Mouse (Mus musculus) hindbrain, embryonic 12.5 days (tissue): ENCODE measurements around the gene Coil. TPM values are rescaled to one million over a fixed set of nuclear protein-coding genes. Genes with fewer than 3 reads are reported as not detected.

Experiments
- ATAC-seq: fragments of 200-750 bp; cut with Nextera tagmentation; 2 replicates; pipeline ENCODE4 v1.8.0; 2017; ENCODE audit warnings: moderate TSS enrichment; ENCODE audit not compliant: low FRiP score
- H3K27ac ChIP-seq: fragments of 300-500 bp; sonication (generic); 2 replicates; pipeline ENCODE4 v1.5.1; 2016; ENCODE audit warnings: mild to moderate bottlenecking
- H3K27me3 ChIP-seq: fragments of 300-500 bp; sonication (generic); 2 replicates; pipeline ENCODE4 v1.6.1; 2016; ENCODE audit warnings: mild to moderate bottlenecking
- H3K36me3 ChIP-seq: fragments of 300-500 bp; sonication (generic); 2 replicates; pipeline ENCODE4 v1.6.1; 2016; ENCODE audit warnings: mild to moderate bottlenecking
- H3K4me1 ChIP-seq: fragments of 300-500 bp; sonication (generic); 2 replicates; pipeline ENCODE4 v1.6.1; 2016
- H3K4me2 ChIP-seq: fragments of 300-500 bp; sonication (generic); replicated peaks from 2 replicates; pipeline ENCODE4 v1.6.1; 2016; ENCODE audit warnings: mild to moderate bottlenecking
- H3K4me3 ChIP-seq: fragments of 300-500 bp; sonication (generic); 2 replicates; pipeline ENCODE4 v1.5.1; 2016; ENCODE audit warnings: mild to moderate bottlenecking
- H3K9ac ChIP-seq: fragments of 300-500 bp; sonication (generic); 2 replicates; pipeline ENCODE4 v1.6.1; 2016; ENCODE audit warnings: mild to moderate bottlenecking, moderate library complexity
- H3K9me3 ChIP-seq: fragments of 300-500 bp; sonication (generic); replicated peaks from 2 replicates; pipeline ENCODE4 v1.6.1; 2016; ENCODE audit warnings: mild to moderate bottlenecking
- WGBS: fragments of 180-500 bp; shearing (Covaris S2); methylation state at CpG from one replicate; pipeline ENCODE4 v1.1.7; 2016; 5-methylcytosine and 5-hydroxymethylcytosine counted together
- polyA plus RNA-seq: library from polyadenylated mRNA; unstranded; fragments of >200 nt; fragmentation: Nextera tagmentation; extraction: Ambion mirVana; gene quantifications from 2 replicates; pipeline ENCODE4 v1.2.1, GENCODE M21; 2016

Coil gene
- polyA plus RNA-seq, 1 experiment from 2014 or later: 32.0 TPM

DNA sequence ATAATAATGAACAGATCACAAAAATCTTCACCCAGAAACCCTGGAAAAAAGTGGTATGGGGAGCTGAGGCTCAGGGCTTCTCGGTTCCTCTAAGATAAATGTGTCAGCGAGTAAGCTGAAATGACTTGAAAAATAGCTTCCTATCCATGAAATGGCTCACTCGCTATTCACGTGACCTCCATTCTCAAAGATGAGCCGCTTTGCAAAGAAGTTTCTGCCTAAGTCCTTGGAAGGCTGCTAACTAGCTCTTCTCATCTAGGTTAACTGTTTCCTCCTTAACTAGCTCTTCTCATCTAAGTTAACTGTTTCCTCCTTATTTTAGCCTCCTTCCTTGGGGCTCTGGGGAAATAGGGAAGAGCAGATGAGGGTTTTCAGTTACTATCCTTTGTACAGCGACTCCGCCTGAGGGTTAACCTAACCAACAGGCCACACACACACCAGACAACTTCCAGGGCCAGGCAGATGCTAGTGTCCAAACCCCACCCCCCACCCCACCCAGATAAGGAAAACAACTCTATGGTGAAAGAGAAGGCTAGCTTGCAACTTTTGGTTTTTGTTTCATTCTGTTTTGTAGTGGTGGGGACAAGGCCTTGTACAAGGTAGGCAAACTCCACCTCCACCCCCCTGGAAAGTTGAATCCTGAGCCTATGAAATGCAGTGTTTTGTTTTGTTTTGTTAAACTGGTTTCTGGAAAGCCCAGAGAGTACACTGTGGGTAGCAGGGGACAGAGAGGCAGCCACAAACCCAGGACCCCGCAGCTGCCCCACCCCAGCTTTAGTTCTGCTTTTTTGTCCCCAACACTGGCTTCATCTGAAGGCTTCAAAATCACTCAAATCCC is 20.0 kb upstream of the Coil start:
- H3K4me2 ChIP-seq: no peak overlapping the region
- no peaks in the 10 kb centered on the region; the same call in 1 of the 2 replicates for H3K4me1 ChIP-seq
- no peak for ATAC-seq
- peaks cover 11% of the 10 kb centered on the region for H3K36me3 ChIP-seq
- H3K4me3 ChIP-seq: no peak overlapping the region
- no peak overlapping the region for H3K27ac ChIP-seq
- 93% methylated on average over 8 of the region's 8 CpGs for WGBS
- H3K9me3 ChIP-seq: no peaks in the 10 kb centered on the region
- no peak overlapping the region for H3K9ac ChIP-seq
- no peaks in the 10 kb centered on the region for H3K27me3 ChIP-seq

DNA sequence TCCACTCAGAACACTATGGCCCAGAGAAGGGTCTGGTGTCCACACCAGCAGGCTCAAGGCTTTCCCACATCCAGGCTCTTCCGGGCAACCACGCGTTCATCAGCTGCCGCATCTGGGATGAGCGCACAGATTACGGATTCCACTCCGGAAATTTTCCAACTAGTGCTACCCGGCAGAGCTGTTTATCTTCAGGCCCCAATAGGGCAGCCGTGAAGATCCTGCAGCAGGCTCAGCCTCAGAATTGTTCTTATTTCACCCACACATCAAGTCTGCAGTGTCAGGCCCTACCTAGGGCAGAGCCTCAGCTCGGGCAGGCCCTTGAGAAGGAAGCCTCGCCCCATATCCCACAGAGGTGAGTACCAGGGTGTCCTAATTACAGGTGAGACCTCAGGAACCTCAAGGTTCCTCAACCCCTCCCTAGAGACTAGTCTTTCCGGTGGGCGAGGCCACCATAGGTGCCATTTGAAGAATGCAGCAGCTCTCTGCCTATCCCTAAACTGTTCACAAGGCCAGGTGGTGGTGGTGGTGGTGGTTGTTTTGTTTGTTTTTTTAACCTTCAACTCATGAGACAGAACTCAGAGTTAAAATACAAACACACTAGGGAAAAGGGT is 19.3 kb upstream of the Coil start:
- Histone ChIP-seq H3K4me3 (no peak overlapping the region), H3K9ac (no peak overlapping the region), H3K27me3 (no peaks in the 10 kb centered on the region), H3K36me3 (peaks cover 7% of the 10 kb centered on the region; the same call in 1 of the 2 replicates), H3K4me2 (no peak overlapping the region), H3K27ac (no peak overlapping the region), H3K4me1 (no peaks in the 10 kb centered on the region; the same call in 1 of the 2 replicates), H3K9me3 (no peaks in the 10 kb centered on the region)
- no peak for ATAC-seq
- WGBS: 89% methylated on average over 13 of the region's 13 CpGs

DNA sequence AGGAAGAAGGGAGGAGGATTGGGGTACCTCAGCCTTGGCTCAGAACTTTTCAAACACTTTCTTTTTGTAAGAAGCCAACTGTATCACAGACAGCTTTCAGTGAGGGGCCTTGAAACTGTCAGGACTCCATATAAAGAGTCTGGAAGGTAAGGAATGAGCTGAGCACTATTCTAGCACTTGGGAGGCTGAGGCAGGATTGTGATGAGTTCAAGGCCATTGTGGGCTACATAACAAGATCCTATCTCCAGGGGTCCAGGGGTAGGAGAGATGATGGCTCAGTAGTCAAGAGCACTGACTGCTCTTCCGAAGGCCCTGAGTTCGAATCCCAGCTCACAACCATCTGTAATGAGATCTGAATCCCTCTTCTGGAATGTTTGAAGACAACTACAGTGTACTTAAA is 18.5 kb upstream of the Coil start:
- Histone ChIP-seq H3K9me3 (no peaks in the 10 kb centered on the region), H3K36me3 (peaks cover 6% of the 10 kb centered on the region; the same call in 1 of the 2 replicates), H3K4me2 (no peak overlapping the region), H3K4me1 (no peaks in the 10 kb centered on the region; the same call in 1 of the 2 replicates), H3K4me3 (no peak overlapping the region), H3K27me3 (no peaks in the 10 kb centered on the region), H3K27ac (no peak overlapping the region), H3K9ac (no peak overlapping the region)
- no peak for ATAC-seq
- 94% methylated on average over 2 of the region's 2 CpGs for WGBS

DNA sequence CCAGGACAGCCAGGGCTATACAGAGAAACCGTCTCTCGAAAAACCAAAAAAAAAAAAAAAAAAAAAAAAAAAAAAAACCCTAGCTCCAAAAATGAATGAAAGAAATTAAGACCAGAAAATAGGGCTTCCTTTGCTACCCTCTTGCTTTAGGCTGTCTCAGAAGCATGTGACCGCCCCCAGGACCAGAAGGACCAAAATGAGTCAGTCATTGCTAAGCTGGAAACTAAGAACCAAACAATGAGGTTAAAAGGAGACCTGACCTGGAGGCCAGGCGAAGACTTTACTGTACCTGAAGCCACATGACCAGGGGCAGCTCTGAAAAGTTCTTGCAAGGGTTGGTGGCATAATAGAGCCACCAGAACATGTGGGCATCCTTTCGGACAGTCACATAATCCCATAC is 17.9 kb upstream of the Coil start:
- ATAC-seq: no peak
- H3K4me1 ChIP-seq: no peaks in the 10 kb centered on the region; the same call in 1 of the 2 replicates
- no peak overlapping the region for H3K27ac ChIP-seq
- no peak overlapping the region for H3K4me2 ChIP-seq
- 93% methylated on average over 5 of the region's 5 CpGs for WGBS
- H3K36me3 ChIP-seq: peaks cover 3% of the 10 kb centered on the region; the same call in 1 of the 2 replicates
- no peak overlapping the region for H3K4me3 ChIP-seq
- no peak overlapping the region for H3K9ac ChIP-seq
- H3K27me3 ChIP-seq: no peaks in the 10 kb centered on the region
- no peaks in the 10 kb centered on the region for H3K9me3 ChIP-seq

DNA sequence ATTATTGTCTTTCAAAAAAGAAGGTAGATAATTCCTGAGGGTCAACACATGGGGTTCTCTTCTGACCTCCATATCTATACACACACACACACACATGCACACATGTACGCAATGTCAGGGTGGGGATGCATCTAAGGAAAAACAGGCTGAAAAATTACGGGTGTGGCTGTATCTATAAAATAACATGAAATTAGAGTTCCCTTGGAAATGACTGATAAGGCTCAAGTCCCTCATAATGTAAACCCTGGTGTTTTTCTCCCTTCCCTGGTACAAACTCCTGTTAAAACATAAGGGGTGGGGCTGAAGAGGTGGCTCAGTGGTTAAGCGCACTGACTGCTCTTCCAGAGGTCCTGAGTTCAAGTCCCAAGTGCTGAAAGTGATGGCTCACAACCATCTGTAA is 16.5 kb upstream of the Coil start:
- no peak overlapping the region for H3K9ac ChIP-seq
- H3K4me2 ChIP-seq: no peak overlapping the region

DNA sequence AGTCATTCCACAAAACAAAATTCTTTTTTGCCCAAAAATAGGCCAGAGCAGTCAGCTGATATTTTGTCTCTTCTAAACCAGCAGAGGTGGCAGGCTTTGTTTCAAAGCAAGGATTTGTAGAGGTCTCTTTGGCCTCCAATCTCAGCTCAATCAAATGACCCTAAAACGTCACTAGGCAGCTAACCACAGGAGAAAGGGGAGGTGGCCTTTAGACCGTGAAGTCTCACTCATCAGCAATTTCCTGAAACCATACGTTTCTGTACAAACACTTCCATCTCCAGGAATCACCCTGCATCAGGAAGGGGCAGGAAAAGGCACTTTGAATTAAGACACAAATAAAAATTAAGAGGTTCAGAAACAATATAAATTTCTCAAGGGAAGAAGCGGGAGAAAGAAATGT is 15.2 kb upstream of the Coil start:
- peak overlapping the region; percentile 59 for H3K4me2 ChIP-seq
- H3K4me1 ChIP-seq: no peaks in the 10 kb centered on the region; the same call in 1 of the 2 replicates
- peaks cover 3% of the 10 kb centered on the region; the same call in 1 of the 2 replicates for H3K36me3 ChIP-seq
- H3K9ac ChIP-seq: peak overlapping the region; percentile 55
- H3K9me3 ChIP-seq: no peaks in the 10 kb centered on the region
- H3K4me3 ChIP-seq: peak overlapping the region; percentile 46
- ATAC-seq: peak; percentile 61; the same call in 1 of the 2 replicates
- no peaks in the 10 kb centered on the region for H3K27me3 ChIP-seq
- WGBS: 0% methylated on average over 4 of the region's 4 CpGs
- H3K27ac ChIP-seq: peak overlapping the region; percentile 45; the same call in 1 of the 2 replicates

More for the DNA sequence above, 16.5 kb upstream of the Coil start:
- 92% methylated on average over 3 of the region's 3 CpGs for WGBS
- Histone ChIP-seq H3K9me3 (no peaks in the 10 kb centered on the region), H3K4me1 (no peaks in the 10 kb centered on the region; the same call in 1 of the 2 replicates), H3K27me3 (no peaks in the 10 kb centered on the region), H3K27ac (no peak overlapping the region), H3K4me3 (no peak overlapping the region), H3K36me3 (peaks cover 3% of the 10 kb centered on the region; the same call in 1 of the 2 replicates)
- no peak for ATAC-seq

DNA sequence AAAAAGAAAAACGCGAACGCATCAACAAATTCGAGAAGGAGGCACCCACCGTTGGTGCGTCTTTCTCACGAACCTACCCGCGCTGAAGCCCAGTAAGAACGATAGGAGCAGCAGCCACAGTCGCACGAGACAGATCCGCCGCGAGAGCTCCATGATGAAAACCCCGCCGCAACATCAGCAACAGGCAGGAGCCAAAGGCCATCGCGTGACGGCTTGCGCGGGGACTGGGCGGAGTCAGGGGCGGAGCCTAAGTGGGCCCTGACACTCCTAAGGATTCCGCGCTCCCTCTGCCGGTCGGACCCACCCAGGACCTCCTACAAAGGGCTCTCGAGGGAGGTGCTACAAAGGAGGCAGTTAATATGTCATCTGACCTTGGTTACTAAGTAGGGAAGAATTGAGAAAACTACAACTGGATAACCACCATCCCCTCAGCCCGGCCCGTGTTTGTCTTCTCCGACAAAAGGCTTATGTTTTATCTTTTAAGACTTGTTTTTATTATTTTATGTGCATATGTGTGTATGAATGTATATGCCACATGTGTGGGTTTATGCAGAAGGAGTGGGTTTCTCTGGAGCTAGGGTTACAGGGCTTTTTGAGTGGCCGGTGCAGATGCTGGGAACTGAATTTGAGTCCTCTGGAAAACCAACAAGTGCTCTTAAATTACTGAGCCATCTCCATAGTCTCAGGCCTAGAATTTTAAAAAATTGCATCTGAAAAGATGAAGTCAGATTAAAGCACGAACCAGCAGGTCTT is 14.7 kb upstream of the Coil start, which contains the start of gene Scpep1:
Gene Scpep1 (minus strand): TSS at position 249 of the 753 bp plus-strand sequence.
- peak within 1 kb of the TSS; percentile 46 for H3K4me3 ChIP-seq
- H3K27ac ChIP-seq: peak within 1 kb of the TSS; percentile 45; the same call in 1 of the 2 replicates
- peak; percentile 97 for ATAC-seq
- no peaks in the 10 kb centered on the region; the same call in 1 of the 2 replicates for H3K4me1 ChIP-seq
- H3K9ac ChIP-seq: peak within 1 kb of the TSS; percentile 55
- 5% methylated on average over 34 of the region's 34 CpGs for WGBS
- H3K36me3 ChIP-seq: peaks cover 3% of the 10 kb centered on the region; the same call in 1 of the 2 replicates
- peak within 1 kb of the TSS; percentile 59 for H3K4me2 ChIP-seq
- no peaks in the 10 kb centered on the region for H3K27me3 ChIP-seq
- H3K9me3 ChIP-seq: no peaks in the 10 kb centered on the region

DNA sequence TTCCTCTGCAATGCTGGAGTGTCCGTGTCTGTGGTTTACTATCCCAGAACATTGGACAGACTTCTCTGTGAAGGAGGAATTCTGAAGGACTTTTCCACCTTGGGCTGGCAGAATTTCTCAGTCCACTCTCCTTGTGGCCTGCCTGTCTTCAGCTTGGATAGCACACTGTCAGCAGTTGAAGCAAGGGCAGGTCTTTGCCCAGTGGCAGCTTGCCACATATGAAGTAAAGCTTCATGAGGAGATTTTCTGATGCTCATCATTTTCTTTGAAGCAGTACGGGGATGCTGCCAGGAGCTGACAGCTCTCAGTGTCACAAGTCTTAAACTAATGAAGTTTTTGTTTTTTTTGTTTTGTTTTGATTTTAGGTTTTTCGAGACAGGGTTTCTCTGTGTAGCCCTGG is 11.2 kb upstream of the Coil start:
- Histone ChIP-seq H3K4me1 (no peaks in the 10 kb centered on the region; the same call in 1 of the 2 replicates), H3K36me3 (no peaks in the 10 kb centered on the region), H3K27ac (no peak overlapping the region), H3K4me2 (no peak overlapping the region), H3K4me3 (no peak overlapping the region), H3K9ac (no peak overlapping the region), H3K27me3 (no peaks in the 10 kb centered on the region), H3K9me3 (no peaks in the 10 kb centered on the region)
- no peak for ATAC-seq
- 81% methylated on average over 3 of the region's 3 CpGs for WGBS

DNA sequence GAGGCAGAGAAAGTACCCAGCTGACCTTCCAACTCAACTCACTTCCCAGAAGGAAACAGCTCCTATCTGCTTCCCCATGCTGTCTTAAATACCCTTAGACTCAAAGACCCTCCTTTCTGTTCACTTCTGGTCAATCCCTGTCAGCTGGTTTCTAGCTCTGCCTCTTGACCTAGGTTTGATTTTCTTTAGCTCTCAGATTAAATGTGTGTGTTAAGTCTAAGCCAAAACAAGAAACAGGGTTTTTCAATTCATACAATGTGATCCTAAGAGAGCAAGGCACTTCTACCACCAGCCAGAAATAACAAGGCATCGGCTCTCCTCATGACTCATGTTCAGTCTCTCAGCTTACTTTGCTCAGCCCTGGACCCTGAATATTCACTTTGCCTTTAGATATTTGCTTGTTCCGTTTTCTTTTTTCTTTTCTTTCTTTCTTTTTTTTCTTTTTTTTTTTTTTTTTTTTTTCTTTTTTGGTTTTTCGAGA is 3.1 kb upstream of the Coil start, which contains the start of gene Elobl:
Gene Elobl (minus strand): TSS at position 51 of the 481 bp plus-strand sequence.
- Histone ChIP-seq H3K36me3 (no peaks in the 10 kb centered on the region), H3K4me1 (no peaks in the 10 kb centered on the region), H3K9me3 (no peaks in the 10 kb centered on the region), H3K4me2 (no peak within 1 kb of the TSS), H3K27me3 (peaks cover 3% of the 10 kb centered on the region; the same call in 1 of the 2 replicates), H3K4me3 (no peak within 1 kb of the TSS), H3K9ac (no peak within 1 kb of the TSS), H3K27ac (no peak within 1 kb of the TSS)
- no peak for ATAC-seq
- 81% methylated on average over 3 of the region's 3 CpGs for WGBS

DNA sequence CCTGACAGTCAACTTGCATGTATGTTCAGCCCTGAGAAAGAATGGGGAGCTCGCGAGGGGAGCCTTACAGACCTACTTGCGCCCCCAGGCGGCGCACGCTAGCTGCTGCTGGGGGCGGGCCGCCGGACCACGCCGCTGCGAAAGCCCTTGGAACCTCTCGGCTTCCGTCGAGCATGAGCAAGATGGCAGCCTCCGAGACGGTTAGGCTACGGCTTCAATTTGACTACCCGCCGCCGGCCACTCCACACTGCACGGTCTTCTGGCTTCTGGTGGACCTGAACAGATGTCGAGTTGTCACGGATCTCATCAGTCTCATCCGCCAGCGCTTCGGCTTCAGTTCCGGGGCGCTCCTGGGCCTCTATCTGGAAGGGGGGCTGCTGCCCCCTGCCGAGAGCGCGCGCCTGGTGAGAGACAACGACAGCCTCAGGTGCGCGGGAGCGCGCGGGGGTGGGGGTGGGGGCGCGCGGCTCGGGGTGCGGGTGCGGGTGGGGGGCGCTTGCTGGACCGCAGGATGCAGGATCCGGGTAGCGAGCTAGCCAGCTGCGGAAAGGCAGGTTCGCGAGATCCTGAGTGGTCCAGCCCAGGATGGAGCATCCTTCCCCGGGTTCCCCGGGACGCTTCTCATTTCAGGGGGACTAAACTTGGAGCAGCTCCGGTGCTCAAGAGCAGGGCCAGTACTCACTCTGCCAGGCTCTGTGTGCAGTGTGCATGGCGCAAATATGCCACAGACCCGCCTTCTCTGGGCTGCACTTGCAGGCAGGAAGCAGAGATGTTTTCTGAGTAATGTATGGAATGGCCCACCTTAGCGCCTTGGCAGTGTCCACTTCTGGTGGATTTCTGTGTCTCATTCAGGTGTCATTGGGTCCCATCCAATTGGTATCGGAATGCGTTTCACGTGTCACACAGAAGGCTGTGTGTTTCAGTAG is 4.0 kb downstream of the Coil start:
- peak overlapping the region; percentile 90 for H3K27ac ChIP-seq
- H3K4me1 ChIP-seq: peaks cover 11% of the 10 kb centered on the region
- peak overlapping the region; percentile 70 for H3K4me3 ChIP-seq
- H3K4me2 ChIP-seq: peak overlapping the region; percentile 72
- H3K27me3 ChIP-seq: peaks cover 3% of the 10 kb centered on the region; the same call in 1 of the 2 replicates
- H3K9ac ChIP-seq: peak overlapping the region; percentile 80
- WGBS: 2% methylated on average over 62 of the region's 62 CpGs
- peak; percentile 82 for ATAC-seq
- no peaks in the 10 kb centered on the region for H3K36me3 ChIP-seq
- H3K9me3 ChIP-seq: no peaks in the 10 kb centered on the region

DNA sequence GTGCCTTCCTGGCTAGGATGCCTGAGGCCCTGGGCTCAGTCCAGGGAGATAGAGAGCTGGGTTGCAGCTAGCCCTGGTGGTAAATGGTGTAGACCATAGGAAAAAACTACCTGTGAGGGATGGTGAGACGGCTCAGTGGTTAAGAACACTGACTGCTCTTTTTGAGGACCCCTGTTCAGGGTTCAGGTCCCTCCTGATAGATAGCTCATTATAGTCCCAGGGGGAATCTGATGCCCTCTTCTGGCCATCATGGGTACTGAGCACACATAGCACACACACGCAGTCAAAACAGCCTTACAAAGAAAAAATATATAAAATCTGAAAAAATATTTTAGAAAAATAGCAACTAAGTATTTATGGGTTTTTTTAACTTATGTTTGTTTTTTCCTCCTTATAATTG is 6.3 kb downstream of the Coil start:
- H3K27ac ChIP-seq: no peak overlapping the region
- H3K4me2 ChIP-seq: no peak overlapping the region
- ATAC-seq: no peak
- H3K36me3 ChIP-seq: peaks cover 3% of the 10 kb centered on the region
- no peak overlapping the region for H3K9ac ChIP-seq
- H3K27me3 ChIP-seq: no peaks in the 10 kb centered on the region
- H3K9me3 ChIP-seq: no peaks in the 10 kb centered on the region
- peaks cover 11% of the 10 kb centered on the region for H3K4me1 ChIP-seq
- no peak overlapping the region for H3K4me3 ChIP-seq
- 88% methylated on average over 2 of the region's 2 CpGs for WGBS
